Mouse (Mus musculus) brain, adult 2 months (tissue): ENCODE measurements around the gene Mogs.

Experiments
- DNase-seq: peaks from one replicate; pipeline ENCODE4 v3.0.0; 2011; ENCODE audit warnings: low read depth, low spot score

The Mogs gene

GRCm38 (mm10) chr6:83151721-83152120 is 36.4 kb downstream of the Mogs start:
- DNase-seq, result no peak

DNA sequence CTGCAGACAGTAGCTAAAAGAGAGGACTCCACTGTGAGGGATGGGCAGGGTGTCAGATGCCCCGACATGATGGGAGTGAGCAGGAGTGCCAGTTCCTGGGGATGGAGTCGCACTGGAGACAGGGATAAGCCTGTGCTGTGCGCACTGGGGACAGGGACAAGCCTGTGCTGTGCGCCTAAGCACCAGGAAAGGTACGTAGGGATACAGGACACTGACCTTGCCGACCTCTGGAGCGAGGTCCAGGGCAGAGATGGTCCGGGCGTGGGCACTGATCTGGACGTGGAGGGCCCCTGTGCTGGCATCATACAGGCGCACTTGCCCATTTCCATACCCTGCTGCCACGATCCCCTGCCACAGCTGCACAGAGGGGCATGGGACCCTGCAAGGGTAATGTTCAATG is 37.7 kb downstream of the Mogs start:
- DNase-seq, result no peak

GRCm38 (mm10) chr6:83153485-83153884 is 38.2 kb downstream of the Mogs start:
- DNase-seq, result no peak

GRCm38 (mm10) chr6:83155552-83156238 is 40.4 kb downstream of the Mogs start:
- peak; percentile 57 for DNase-seq

DNA sequence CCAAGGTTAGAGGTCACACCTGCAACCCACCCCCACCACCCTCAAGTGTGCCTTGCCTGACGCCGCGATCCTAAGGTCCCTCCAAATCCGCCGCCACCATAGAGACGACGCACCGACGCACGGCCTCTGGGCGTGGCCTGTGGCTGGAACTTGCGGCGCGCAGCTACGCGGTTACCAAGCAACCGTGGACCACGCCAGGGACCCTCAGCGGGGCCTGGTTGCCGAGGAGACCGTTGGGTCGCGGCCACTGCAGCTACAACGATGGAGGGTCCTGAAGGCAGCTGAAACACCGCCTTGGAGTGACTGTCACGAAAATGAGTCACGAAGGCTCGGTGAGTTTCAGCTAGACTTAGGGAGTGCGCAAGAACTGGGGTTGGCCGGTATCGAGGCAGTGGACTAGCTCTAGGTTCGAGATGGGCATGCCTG is 41.0 kb downstream of the Mogs start, which contains the start of the genes Wdr54 and 1700003E16Rik:
Gene Wdr54 (minus strand): TSS at position 139 of the 426 bp plus-strand sequence.
Gene 1700003E16Rik (plus strand): TSS at position 146 of the 426 bp plus-strand sequence.
- peak; percentile 92 for DNase-seq

DNA sequence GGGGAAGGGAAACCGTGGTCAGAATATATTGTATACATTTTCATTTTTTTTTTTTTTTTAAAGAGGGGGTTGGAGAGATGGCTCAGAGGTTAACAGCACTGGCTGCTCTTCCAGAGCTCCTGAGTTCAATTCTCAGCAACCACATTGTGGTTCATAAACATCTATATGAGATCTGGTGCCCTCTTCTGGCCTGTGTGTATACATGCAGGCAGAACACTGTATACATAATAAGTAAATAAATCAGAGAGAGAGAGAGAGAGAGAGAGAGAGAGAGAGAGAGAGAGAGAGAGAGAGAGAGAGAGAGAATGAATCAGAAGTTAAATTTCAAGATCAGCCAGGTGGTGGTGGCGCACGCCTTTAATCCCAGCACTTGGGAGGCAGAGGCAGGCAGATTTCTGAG is 44.2 kb downstream of the Mogs start:
- peak; percentile 81 for DNase-seq

GRCm38 (mm10) chr6:83161442-83161841 is 46.1 kb downstream of the Mogs start:
- no peak for DNase-seq

- no peak for DNase-seq
These were observed 46.8 kb downstream of the Mogs start for GRCm38 (mm10) chr6:83161921-83162641.

DNA sequence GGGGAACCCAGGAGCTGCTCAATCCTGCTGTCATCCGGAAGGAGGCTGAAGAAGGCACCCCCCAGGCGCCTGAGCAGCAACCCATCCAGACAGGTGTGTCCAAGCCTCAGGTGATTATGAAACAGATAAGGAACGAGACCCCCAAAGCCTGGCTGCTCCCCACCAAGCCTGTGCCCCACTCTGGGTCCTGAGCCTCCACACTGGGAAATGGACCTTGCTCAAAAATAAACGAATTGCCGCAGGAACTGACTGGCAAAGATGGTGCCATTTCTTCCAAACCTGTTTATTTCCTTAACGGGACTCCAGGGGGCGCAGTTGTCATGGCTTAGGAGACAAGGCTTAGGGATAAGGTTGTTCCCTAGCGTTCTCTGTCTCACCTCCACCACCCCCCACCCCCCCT is 47.4 kb downstream of the Mogs start:
- DNase-seq, result peak; percentile 91

GRCm38 (mm10) chr6:83165026-83165606 is 49.8 kb downstream of the Mogs start:
- DNase-seq, result peak; percentile 46

DNA sequence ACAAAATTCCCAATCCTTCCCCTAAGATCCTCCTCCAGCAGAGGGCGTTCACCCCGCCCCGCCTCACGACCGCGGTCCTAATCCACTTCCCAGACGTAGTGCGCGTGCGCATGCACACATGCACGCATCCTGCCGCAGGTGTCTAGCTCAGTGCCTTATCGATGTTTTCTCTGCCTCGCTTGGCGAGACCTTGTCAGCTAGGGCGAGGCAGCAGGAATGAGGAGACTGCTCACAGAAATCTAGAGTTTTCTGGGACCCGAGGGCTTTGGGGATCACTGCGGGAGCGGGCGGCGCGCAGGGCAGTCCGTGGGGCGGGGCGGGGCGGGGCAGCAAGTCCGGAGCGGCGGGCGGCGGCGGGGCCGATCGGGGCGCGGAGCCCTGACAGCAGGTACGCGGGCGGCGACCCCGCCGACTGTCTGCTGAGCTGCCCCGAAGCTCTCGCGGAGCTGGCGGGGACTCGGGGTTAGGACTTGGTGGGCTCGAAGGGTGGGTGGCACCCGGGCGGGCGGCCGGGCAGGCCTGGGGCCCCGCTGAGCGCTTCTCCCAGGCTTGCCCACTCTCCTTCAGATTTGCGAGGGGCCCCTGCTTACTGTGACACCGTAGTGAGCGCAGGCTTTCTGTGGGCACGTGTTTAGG is 50.4 kb downstream of the Mogs start, which contains the start of gene Dctn1:
Gene Dctn1 (plus strand): TSS at position 314 of the 636 bp plus-strand sequence.
- peak; percentile 98 for DNase-seq

DNA sequence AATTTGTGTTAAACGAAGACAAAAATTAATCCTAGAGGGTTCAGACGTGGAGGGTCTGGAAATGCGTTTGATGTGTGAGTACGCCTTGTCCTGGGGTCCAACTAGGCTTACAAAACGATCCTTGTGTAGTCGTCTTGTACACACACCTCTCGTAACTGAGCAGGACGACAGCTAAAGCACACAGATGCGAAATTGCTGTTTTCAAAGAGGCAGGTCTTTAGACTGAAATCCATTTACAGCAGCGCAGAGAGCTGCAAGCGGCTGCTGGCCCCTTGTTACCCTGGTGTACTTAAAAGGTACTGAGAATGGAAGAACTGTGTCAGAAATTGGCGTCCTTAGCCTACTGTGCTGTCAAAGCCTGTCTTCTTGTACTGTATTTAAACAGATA is 50.9 kb downstream of the Mogs start:
- peak; percentile 45 for DNase-seq
